Mouse (Mus musculus): ENCODE data around the gene Msrb3.

Gene Msrb3

GRCm38 (mm10) chr10:120861674-120862073 lies 37.2 kb downstream of the Msrb3 start:
- peak; percentile 33 for DNase-seq (ENCODE audit: low read depth, low spot score)

- DNase-seq (ENCODE audit: low read depth, low spot score), result peak; percentile 76
Observed at GRCm38 (mm10) chr10:120861194-120861593, 37.7 kb downstream of the Msrb3 start.

GRCm38 (mm10) chr10:120857531-120858001 lies 41.3 kb downstream of the Msrb3 start:
- DNase-seq (ENCODE audit: low read depth, low spot score), result peak; percentile 91

GRCm38 (mm10) chr10:120854329-120854728 lies 44.6 kb downstream of the Msrb3 start:
- DNase-seq (ENCODE audit: low read depth, low spot score), result no peak

GRCm38 (mm10) chr10:120853816-120854215 lies 45.1 kb downstream of the Msrb3 start:
- DNase-seq (ENCODE audit: low read depth, low spot score), result no peak

- no peak for DNase-seq (ENCODE audit: low read depth, low spot score)
Observed at GRCm38 (mm10) chr10:120851196-120851781, 47.6 kb downstream of the Msrb3 start.

GRCm38 (mm10) chr10:120850391-120851195 lies 48.3 kb downstream of the Msrb3 start:
- DNase-seq (ENCODE audit: low read depth, low spot score), result no peak

- DNase-seq (ENCODE audit: low read depth, low spot score), result no peak
Observed at GRCm38 (mm10) chr10:120848677-120849076, 50.2 kb downstream of the Msrb3 start.

GRCm38 (mm10) chr10:120847785-120848184 lies 51.1 kb downstream of the Msrb3 start:
- no peak for DNase-seq (ENCODE audit: low read depth, low spot score)

- no peak for DNase-seq (ENCODE audit: low read depth, low spot score)
Observed at GRCm38 (mm10) chr10:120839966-120840365, 58.9 kb downstream of the Msrb3 start.

GRCm38 (mm10) chr10:120834531-120834930 lies 64.4 kb downstream of the Msrb3 start:
- DNase-seq (ENCODE audit: low read depth, low spot score), result no peak

- DNase-seq (ENCODE audit: low read depth, low spot score), result no peak
Observed at GRCm38 (mm10) chr10:120833836-120834235, 65.1 kb downstream of the Msrb3 start.

GRCm38 (mm10) chr10:120827761-120828160 lies 71.1 kb downstream of the Msrb3 start:
- no peak for DNase-seq (ENCODE audit: low read depth, low spot score)

- DNase-seq (ENCODE audit: low read depth, low spot score), result peak; percentile 17
Observed at GRCm38 (mm10) chr10:120826795-120827669, 71.9 kb downstream of the Msrb3 start.

GRCm38 (mm10) chr10:120826381-120826780 lies 72.5 kb downstream of the Msrb3 start:
- DNase-seq (ENCODE audit: low read depth, low spot score), result no peak

- no peak for DNase-seq (ENCODE audit: low read depth, low spot score)
Observed at GRCm38 (mm10) chr10:120825594-120825993, 73.3 kb downstream of the Msrb3 start.

GRCm38 (mm10) chr10:120821491-120822358 lies 77.2 kb downstream of the Msrb3 start:
- no peak for DNase-seq (ENCODE audit: low read depth, low spot score)

GRCm38 (mm10) chr10:120820781-120821300 lies 78.1 kb downstream of the Msrb3 start:
- no peak for DNase-seq (ENCODE audit: low read depth, low spot score)

GRCm38 (mm10) chr10:120815290-120815689 lies 83.6 kb downstream of the Msrb3 start:
- no peak for DNase-seq (ENCODE audit: low read depth, low spot score)

GRCm38 (mm10) chr10:120811796-120812443 lies 87.0 kb downstream of the Msrb3 start:
- DNase-seq (ENCODE audit: low read depth, low spot score), result no peak
